Comparison of ENCODE assay signal across 22 mouse cellular contexts in the genomic region with DNA sequence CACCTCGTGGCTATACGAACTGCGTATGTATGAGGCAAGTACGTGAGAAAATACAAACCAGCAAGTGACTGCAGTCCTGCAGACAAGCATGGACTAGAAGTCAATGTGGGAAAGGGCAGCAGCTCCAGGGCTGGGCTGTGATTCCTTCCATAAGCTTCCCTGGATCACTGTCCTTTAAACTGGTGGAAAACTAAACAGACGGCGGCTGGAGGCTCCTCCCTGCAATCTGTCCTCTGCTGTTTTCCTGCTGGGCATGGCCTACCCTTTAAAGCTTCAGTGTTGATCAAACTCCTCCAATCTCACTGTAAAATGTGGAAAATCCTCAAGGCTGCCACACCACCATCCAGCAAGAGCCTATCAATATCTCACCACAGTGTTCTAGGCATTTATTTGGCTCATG. TPM values are rescaled to one million over a fixed set of nuclear protein-coding genes. Genes with fewer than 3 reads are reported as not detected.
"Had no signal": no experiment of that assay in that cellular context is flagged by ENCODE, and none has a peak within 500 bp of the region (broad histone marks: within the 10 kb centered on the region; RNA-seq: fewer than 3 reads in every experiment).

No protein-coding gene starts in this region.

- H3K27ac ChIP-seq: limb, embryonic 10.5 days; liver, embryonic 15.5 days; midbrain, embryonic 10.5 days; neural tube, embryonic 15.5 days had no signal

- H3K4me3 ChIP-seq: limb, embryonic 10.5 days; liver, embryonic 15.5 days; midbrain, embryonic 10.5 days; myocyte; neural tube, embryonic 15.5 days had no signal

- DNase-seq: kidney, postnatal 36 days; lung, adult 2 months; lung, postnatal 36 days; midbrain, embryonic 14.5 days; right cerebral cortex, adult 18-20 months; right cerebral cortex, postnatal 25 days; thymus, postnatal 36 days had no signal

- H3K27me3 ChIP-seq: liver, embryonic 15.5 days; neural tube, embryonic 15.5 days had no signal

- ATAC-seq: lung, postnatal 0 days had no signal

RNA-seq across cellular contexts. Expression of a gene that starts 45.3 kb away (rescaled TPM):
- total RNA-seq: layer of hippocampus, adult 8-10 months; megakaryocyte progenitor cell, adult 5-6 weeks had no signal
- polyA plus RNA-seq: kidney, embryonic 16.5 days; limb, embryonic 10.5 days; limb, embryonic 14.5 days; liver, embryonic 11.5 days; liver, embryonic 15.5 days; lung, adult 2 months; lung, postnatal 0 days; midbrain, embryonic 10.5 days; midbrain, embryonic 14.5 days; myocyte; neural tube, embryonic 11.5 days; neural tube, embryonic 15.5 days; small intestine, adult 2 months; stomach, embryonic 16.5 days; thymus, postnatal 0 days had no signal
